Mouse (Mus musculus) gastrocnemius, postnatal 14 days (tissue): ENCODE results near the gene Morf4l1. TPM values are rescaled to one million over a fixed set of nuclear protein-coding genes. Genes with fewer than 3 reads are reported as not detected.

Experiments
- DNase-seq: peaks from one replicate; pipeline ENCODE4 v3.0.0; 2021; ENCODE audit warnings: mixed read lengths
- intact Hi-C: fragments of 180-260 bp; cut with DNase I; formaldehyde crosslinking; loops from one replicate; pipeline ENCODE4 v1.15.1; 2025; ENCODE audit warnings: low total_unique reads
- long read RNA-seq, 2 experiments: library from polyadenylated mRNA; stranded (forward); transcript quantifications; one replicate each; pipeline ENCODE4 v2.0.0; 2021
- total RNA-seq, 2 experiments: library from RNA; stranded (reverse); gene quantifications; 2 replicates each; pipeline ENCODE4 v1.2.3; 2021

Gene Morf4l1
- total RNA-seq: 100 to 1,000 TPM; 156 to 165 TPM
- long read RNA-seq, experiment 1, transcript Morf4l1-201 (13 exons, 1,882 nt): minor isoform, 5 of 70 reads
- long read RNA-seq, experiment 1, transcript Morf4l1-202 (12 exons, 1,824 nt): major isoform, 43 of 70 reads
- long read RNA-seq, experiment 1, partial matches to known transcripts: 19 of 70 reads
- long read RNA-seq, experiment 1, other reads (novel, unspliced or antisense): 3 of 70 reads
- long read RNA-seq, experiment 2, transcript Morf4l1-202 (12 exons, 1,824 nt): major isoform, 37 of 65 reads
- long read RNA-seq, experiment 2, transcript Morf4l1-201 (13 exons, 1,882 nt): minor isoform, 8 of 65 reads
- long read RNA-seq, experiment 2, partial matches to known transcripts: 14 of 65 reads
- long read RNA-seq, experiment 2, other reads (novel, unspliced or antisense): 6 of 65 reads

DNA sequence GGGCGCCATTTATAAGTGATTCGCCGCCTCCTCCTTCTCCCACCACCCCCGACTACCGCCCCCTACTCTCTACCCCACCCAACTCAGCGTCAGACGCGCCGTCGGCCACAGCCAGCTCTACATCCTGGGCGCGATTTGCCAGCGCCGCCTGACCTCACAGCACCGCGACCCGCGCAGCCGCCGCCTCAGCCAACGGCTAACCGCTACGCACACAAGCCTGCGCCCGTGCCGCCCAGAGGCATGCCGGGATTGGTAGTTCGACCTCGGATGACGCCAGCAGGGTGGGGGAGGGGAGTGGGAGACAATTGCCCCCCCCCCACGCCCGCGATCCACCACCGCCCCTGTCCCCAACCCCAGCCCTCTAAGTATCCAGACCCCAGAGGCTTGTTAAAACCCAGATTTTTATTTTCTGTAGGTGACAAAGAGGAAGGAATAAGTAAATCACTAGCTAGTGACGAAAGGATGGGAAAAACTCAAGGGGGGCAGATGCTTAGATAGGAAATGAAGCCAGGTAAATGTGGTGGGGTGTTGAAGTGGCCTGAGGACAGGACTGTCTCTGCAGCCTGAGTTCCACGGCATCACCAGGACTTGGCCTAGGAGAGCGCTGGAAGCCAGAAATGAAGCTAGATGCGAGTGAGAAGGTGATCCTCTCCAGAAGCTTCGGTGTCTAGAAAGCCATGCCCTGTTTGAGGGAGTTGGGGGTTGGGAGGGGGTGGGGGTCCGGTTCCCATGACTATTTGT is at the start of gene Morf4l1:
Morf4l1 (minus strand) TSS at position 208 of the 741 bp plus-strand sequence.
- intact Hi-C loops: no loop called here
- DNase-seq: peak; percentile 98

DNA sequence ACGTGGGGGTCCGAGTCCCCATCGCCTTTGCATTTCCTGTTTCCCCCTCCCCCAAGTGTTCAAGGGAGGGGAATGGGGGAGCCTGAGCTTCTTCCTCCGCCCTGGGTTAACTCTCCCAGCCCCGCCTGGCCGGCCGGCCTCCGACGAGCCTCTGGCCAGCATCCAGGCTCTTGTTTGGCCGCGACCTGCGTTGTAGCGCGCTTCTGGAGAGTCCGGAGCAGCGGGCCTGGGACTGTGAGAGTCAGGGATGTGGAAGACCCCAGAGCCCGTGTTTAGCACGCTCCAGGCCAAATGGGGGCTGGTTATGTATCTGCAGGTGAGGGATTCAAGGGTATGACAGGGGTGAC is 49.1 kb upstream of the Morf4l1 start:
- DNase-seq: peak; percentile 66
- intact Hi-C loops: no loop called here

DNA sequence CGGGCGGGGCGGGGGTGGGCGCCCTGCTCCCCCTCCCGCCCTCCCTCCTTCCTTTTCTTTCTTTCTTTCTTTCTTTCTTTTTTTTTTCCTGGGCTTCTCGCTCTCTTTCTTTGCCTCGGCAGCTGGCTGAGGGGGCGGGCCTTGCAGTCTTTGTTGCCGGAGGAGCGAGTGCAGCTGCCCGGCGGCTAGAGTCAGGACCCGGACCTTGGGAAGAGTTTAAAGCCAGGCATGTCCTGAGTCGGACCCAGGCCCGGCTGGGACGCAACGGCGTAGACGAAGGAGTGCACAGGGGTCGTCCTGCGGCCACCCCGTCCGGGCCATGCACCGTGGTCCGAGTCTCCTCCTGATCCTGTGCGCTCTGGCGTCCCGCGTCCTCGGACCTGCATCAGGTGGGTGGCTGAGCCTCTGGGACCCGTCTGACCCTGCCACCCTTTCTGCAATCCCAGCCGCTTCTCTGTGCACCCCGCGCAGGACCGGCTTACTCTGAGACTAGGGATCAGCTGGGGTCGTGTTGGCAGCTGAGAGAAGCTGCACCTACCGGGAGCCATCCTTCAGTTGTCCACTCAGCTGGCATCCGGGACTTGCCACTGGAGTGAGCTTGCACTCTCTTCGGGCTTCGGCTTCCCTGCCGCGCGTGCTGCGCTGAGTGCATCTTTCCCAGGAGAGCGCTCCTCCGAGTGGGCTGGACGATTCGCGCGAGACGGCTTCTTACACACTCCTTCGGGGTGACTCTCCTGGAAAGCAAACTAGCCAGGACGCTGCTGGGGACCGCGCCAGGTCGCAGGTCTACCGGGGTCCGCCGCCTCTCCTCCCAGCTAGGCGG is 48.6 kb upstream of the Morf4l1 start, which contains the start of gene Adamts7:
Adamts7 (plus strand) TSS at position 144 of the 823 bp plus-strand sequence.
- peak; percentile 43 for DNase-seq
- intact Hi-C loops: no loop called here

DNA sequence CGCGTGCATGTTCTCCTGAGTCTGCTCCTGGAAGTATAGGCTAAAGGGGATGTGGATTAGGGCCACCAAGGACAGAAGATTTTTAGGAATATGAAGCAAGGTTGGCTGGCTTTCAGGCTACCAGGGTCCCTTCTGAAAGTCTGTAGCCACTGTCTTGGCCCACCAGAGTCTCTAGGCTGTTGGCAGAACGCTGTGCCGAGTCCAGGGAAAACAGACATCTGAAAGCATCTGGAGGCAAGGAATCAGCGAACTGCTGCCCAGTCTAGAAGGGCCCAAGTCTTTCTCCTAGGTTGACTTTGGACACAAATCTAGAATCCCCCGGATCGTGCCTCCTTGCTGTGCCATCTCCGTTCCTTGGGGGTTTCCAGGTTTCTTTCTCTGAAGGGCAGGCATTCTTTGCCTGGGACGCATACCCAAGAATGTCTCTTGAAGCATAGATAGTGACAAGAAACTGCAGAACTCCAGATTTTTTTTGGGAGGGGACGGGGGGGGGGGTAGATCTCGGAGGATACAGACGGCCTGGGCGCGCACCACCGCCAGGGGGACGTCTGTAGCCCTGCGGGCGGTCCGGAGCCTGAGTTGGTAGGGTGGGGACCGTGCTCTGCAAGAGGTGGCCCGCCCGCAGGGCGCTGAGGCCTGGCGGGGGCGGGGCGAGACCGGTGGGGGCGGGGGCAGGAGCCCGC is 47.8 kb upstream of the Morf4l1 start:
- intact Hi-C loops: no loop called here
- peak; percentile 82 for DNase-seq

DNA sequence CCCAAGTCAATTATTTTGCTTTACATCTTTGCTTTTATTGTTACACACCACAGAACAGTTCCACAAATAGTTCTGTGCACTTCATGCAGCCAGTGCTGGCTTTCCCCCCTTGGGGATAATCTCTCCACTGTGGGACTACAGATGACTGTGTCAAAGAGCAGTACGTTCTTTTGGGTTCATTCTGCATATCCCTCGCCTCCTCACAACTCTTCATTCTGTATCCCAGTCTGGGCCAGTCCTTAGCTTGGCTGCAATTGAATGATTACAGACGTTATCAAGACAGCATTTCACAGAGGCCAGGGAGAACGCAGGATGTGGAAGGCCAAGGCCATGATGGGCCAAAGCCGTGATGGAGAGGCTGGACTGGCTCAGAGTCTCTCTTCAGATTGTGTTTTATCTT is 32.3 kb upstream of the Morf4l1 start:
- intact Hi-C loops: no loop called here
- DNase-seq: no peak

DNA sequence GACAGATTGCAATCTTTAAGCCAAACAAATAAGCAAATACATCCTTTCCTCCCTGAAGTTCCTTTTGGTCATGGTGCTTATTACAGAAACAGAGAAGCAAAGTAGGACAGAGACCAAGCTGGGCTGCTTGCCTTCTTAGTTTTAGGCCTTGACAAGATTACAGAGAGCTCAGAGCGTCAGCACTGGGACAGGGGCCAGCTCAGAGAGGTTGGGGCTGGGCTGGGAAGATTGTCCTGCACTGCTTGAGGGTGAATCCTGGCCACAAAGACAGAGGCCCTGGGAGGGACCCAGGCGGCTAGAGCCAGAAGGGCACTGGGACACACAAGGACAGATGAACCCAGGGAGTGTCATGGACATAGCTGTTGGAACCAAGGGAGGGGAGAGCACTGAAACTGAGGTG is 31.2 kb upstream of the Morf4l1 start:
- peak; percentile 66 for DNase-seq
- intact Hi-C loops: no loop called here

DNA sequence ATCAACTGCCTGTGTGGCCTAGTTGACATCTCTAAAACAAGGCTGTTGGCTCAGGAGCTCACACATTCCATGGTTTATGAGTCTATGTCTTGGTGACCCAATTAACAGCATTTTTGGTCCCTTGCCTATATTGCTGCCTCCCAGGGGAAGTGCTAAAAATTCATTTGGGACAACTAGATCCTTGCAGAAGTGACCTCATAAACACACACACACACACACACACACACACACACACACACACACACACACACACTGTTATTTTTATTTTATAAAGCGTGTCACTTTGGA is 22.0 kb upstream of the Morf4l1 start:
- intact Hi-C loops: no loop called here
- no peak for DNase-seq

DNA sequence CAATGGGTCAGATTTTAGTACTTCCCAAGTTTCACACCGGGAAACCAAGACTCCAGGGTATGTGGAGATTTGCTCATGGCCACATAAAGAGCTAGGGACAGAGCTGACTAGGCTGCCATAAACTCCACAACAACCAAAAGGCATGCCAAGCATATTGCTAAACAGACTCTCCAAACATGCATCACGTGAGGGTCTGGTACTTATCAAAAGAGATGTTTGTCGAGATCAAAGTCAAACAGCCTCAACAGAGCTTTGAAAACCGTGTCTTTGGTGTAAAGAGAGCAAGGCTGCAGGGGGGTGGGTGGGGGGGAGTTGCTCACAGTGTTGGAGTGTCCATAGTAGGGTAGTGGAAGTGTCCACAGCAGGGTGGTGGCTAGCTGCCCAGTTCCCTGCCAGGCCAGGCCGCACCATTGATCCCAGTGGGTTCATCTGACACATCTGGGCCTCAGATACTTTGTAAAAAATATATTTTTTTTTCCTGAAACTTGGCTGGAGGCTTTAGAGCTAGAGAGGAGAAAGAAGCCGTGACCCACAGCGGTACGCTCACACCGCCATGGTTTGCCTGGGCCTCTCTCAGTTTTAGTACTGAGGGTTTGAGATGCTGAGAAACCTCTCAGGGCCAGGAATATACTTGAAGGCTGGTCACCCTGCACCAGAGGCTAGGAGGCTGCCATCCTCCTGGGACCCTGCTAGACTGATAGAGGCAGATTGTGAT is 21.5 kb upstream of the Morf4l1 start:
- intact Hi-C loops: no loop called here
- no peak for DNase-seq

DNA sequence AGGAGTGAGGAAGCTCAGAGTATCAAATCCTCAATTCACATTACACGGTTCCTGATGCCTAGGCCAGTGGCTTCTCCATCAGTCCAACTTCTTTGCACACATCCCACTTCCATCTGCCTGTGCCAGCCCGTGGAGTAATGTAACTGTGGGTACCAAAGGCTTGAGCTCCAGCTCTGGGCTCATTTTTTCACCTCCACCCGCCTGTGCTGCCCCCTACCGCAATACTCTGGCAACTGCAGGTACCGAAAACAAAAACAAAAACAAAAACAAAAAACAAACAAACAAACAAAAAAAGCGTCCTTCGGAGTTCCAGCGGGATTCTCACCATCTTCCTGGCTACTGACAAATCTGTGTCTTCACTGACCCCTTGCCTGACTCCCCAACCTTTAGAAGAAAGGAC is 20.9 kb upstream of the Morf4l1 start:
- DNase-seq: no peak
- intact Hi-C loops: no loop called here

DNA sequence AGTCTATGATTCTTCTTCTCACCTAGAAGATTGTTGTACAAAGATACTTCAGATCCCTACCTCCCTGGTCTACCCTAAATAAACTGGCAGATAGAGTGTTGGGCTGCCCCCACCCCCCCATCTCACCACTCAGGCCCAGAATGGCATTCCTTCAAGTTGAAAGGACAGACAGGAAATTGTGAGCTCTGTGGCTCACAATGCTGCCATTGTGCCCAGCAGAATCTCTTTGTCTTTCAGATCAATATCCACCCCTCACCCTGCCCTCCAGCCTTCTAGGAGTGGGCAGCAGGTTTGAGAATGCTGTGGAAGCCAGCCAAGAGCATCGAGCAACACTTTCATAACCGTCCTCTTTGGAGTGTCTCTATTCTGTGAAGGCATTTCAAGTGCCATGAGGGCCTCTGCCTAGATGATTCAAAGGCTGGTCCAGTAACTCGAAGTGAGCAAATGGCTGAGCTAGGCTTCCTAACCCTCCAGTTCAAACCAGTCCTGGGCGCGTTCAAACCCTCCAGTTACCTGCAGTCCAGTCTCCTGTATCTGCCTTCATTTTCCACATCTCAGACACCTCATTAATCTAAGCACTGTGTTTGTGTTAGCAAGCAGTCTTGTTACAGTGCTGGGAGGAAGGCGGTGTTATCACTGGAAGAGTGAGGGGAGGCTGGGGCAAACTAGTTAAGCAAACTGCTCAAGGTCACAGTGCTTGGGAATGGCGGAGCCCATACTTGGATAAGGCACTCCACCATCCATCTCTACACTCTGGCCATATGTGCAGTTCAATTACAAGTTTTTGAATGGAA is 19.2 kb upstream of the Morf4l1 start:
- intact Hi-C loops: no loop called here
- no peak for DNase-seq

DNA sequence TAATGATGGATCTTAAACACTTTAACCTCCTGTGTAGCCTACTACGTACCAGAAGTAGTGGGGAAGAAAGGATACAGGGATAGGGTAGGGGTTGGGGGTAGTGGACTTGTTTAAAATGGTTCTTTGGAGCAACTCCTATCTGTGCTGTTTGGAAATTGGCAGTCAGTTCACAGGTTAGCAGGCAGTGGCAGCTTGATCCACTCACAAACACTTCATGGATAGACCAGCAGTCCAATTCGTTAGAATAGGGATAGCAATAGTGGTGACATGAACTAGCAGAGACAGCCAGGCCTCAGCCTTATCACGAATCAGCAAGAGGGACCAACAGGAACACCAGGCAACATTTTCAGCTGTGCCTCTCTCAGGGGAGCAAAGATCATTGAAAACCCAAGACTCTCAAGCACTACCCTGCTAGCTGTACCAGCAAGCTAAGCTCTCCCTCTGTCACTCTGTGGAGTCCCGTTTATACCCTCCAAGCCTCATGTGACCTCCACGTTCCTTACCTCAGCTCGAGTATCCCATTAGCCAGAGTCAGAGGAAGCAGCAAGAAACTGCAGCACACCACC is 14.1 kb upstream of the Morf4l1 start:
- intact Hi-C loops: no loop called here
- no peak for DNase-seq

DNA sequence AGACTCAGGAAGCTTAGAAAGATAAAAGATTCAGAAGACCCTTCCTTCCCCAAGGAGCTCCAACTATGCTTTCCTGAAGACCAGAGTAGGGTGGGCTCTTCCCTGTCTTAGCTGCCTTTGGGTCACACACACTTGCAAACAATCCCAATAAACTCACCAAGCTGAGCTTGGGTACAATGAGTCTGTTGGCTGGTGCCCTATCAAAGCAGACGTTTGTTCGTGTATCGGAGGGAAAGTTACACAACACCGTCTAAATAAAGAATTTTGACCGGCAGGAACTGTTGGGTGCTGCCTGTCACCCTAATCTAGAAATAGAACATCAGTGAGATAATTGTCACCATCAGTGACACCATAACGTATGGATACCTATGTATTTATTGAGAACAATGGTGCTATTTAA is 12.6 kb upstream of the Morf4l1 start:
- no peak for DNase-seq
- intact Hi-C loops: no loop called here

DNA sequence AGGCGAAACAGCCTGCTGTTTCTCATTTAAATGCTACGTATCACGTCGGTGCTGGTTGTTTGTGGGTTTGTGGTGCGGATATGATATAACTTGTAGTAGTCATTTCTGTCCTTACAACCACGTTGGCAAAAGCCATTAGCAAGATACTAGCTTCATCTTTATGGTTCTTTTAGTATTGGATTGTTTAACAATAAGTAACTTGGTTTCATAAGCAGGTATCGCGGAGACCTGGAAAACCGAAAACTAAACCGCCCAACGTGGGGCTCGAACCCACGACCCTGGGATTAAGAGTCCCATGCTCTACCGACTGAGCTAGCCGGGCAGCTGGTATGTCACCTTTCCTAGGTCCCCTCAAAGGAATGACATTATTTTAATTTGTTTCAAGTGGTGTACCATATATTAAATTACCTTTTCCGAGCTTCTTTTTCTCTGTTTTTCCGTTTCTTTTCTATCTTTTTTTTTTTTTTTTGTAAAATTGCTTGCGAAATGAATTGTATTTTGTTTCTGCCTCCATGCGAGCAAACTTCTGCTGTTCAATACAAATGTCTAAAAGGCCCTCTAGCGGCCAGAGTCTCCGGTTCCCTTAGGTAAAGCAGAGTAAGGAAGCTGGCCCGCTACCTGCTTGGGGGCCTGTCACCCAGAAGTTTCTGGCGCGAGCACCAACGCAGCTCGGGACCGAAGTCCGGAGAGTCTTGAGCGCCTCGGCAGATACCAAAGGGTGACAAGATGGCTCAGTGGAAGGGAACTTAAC is 11.9 kb upstream of the Morf4l1 start:
- intact Hi-C loops: no loop called here
- peak; percentile 66 for DNase-seq

DNA sequence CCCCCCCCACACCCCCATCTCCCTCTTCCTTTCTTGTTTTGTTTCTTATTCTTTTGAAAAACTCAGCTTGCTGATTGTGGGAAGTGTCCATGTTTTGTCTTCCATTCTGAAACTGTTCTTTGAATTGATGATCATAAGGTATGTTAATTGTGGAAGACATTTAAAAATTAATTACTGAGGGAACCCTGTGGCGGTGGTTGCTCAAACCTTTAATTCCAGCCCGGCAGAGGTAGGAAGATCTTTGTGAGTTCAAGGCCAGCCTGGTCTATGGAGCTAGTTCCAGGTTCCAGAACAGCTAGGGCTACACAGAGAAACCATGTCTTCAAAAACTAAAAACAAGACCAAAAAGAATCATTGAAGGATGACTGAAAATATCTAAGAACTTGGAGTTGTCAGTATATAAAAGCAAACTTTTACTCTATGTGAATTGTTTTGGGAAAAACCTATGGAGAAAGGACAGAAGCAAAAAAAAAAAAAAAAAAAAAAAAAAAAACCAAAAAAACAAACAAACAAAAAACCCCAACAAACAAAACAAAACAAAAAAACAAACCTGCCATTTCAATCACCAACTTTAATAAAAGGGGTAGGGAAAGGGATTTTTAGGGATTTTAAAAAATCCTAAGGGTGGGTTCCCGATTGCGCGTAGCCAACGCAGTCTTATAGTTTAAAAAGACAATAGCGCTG is 11.0 kb upstream of the Morf4l1 start:
- intact Hi-C loops: no loop called here

DNA sequence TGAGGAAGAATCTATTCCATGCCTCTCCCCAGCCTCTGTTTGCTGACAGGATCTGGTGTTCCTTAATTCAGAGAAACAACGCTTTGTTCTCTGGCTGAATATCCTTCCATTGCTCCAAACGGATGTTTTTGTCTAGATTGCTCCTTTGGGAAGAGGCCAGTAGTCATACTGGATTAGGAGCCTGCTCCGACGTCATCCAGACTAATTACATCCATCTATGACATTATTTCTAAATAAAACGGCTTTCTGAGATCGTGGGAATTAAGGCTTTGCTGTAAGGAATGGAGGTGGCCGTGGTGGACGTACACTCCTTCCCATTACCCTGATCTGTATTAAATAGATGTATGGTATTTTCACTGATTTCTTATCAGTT is 10.3 kb upstream of the Morf4l1 start:
- DNase-seq: no peak
- intact Hi-C loops: no loop called here

More for the DNA sequence above, 11.0 kb upstream of the Morf4l1 start:
- DNase-seq: no peak

DNA sequence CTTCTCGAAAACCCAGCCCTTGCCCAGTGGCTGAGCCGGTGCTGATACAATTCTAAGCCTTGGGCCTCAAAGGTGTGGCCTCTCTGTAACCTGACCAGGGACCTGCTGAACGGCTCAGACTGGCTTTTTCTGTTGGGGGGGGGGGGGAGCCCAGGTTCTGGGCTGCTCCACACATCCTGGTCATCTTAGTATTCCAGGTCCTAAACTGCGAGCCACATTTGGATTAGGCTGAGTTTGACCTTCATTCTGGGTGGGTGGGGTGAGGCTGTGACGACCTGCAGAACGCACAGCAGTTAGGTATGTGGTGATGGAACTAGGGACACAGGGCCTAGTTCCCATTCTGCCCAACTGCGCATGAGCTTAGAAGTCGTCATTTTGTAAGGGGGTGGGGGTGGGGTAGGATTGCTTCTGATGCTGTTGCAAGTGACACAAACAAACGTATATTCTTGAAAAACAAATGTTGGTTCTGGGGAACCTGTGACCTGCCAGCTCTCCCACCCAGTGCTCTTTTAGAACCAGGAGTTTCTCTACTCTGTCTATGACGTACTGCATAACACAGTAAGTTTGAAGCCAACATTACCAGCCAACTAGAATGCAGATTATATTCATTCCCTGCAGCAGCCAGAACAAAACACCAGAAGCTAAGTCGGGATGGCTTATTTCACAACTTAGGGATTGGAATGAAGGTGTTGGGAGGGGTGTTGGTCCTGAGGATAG is 9.7 kb upstream of the Morf4l1 start:
- no peak for DNase-seq
- intact Hi-C loops: no loop called here
